In genomic region chr2:33918318-33918717, GRCm38 (mm10) we compare ENCODE assay signal across 9 mouse cellular contexts. TPM values are rescaled to one million over a fixed set of nuclear protein-coding genes. Genes with fewer than 3 reads are reported as not detected.
A peak's percentile ranks its signal among the peaks of the same experiment; 100 is the strongest.
DNase-seq lines count a peak whose midpoint lies in the region; ATAC-seq and TF ChIP-seq lines count a peak whose summit lies in the region.
"Had no signal": no experiment of that assay in that cellular context is flagged by ENCODE, and none has a peak within 500 bp of the region (broad histone marks: within the 10 kb centered on the region; RNA-seq: fewer than 3 reads in every experiment).

No protein-coding gene starts in this region.

- peak; percentile 15 to 17 for DNase-seq in cerebellum, adult 18-20 months
- no peak for DNase-seq in cerebellum, adult 9-11 months
- DNase-seq in liver, adult 2 months (ENCODE audit: extremely low read depth, low read depth, low spot score), result peak; percentile 37
- DNase-seq in liver, embryonic 11.5 days (ENCODE audit: low spot score), result no peak
- peak; percentile 57 for DNase-seq in c-Kit-negative CD71-positive TER-119-positive erythroid progenitor cells, embryonic 14.5 days (ENCODE audit: low read depth, low spot score)
- peak; percentile 62 for DNase-seq in kidney, adult 9 months
- peak; percentile 74 for DNase-seq in mesoderm, embryonic 11.5 days (ENCODE audit: low read depth, low spot score)
- DNase-seq in thymus, postnatal 36 days, result peak; percentile 63 to 73

- WGBS in liver, adult 2 months, result 64% methylated on average over 6 of the region's 6 CpGs
- WGBS in liver, embryonic 11.5 days, result 60% methylated on average over 6 of the region's 6 CpGs

- no peaks in the 10 kb centered on the region for H3K27me3 ChIP-seq in liver, adult 2 months (ENCODE audit: control insufficient read depth, insufficient read depth, low read length)
- H3K27me3 ChIP-seq in liver, embryonic 11.5 days (replicated peaks; ENCODE audit: control insufficient read depth, insufficient read depth, low read length), result peaks cover 9% of the 10 kb centered on the region

- TF ChIP-seq POLR2A in liver, adult 2 months (IDR thresholded peaks at IDR 0.05; ENCODE audit: extremely low read depth, insufficient read depth, low read length), result no peak

- H3K4me3 ChIP-seq in liver, adult 2 months (ENCODE audit: insufficient read depth, low read depth, low read length), result no peak overlapping the region
- H3K4me3 ChIP-seq in liver, embryonic 11.5 days (ENCODE audit: low read depth, low read length), result no peak overlapping the region
- H3K4me3 ChIP-seq: heart, embryonic 15.5 days had no signal

- H3K27ac ChIP-seq in liver, adult 2 months (replicated peaks; ENCODE audit: insufficient read depth, low read depth, low read length), result no peak overlapping the region
- no peak overlapping the region for H3K27ac ChIP-seq in liver, embryonic 11.5 days (ENCODE audit: low read depth, low read length)
- H3K27ac ChIP-seq: heart, embryonic 15.5 days had no signal

- no peak overlapping the region for H3K4me2 ChIP-seq in liver, embryonic 11.5 days
- H3K4me2 ChIP-seq: heart, embryonic 15.5 days had no signal

- H3K79me2 ChIP-seq in liver, adult 2 months (ENCODE audit: control insufficient read depth, insufficient read depth, low read length), result no peaks in the 10 kb centered on the region

- H3K36me3 ChIP-seq in liver, adult 2 months (ENCODE audit: control insufficient read depth, insufficient read depth, low read length), result no peaks in the 10 kb centered on the region
- no peaks in the 10 kb centered on the region for H3K36me3 ChIP-seq in liver, embryonic 11.5 days (ENCODE audit: control insufficient read depth, insufficient read depth, low read length)
- H3K36me3 ChIP-seq: heart, embryonic 15.5 days had no signal

- H3K9ac ChIP-seq in liver, adult 2 months (ENCODE audit: low read depth, low read length), result no peak overlapping the region
- no peak overlapping the region for H3K9ac ChIP-seq in liver, embryonic 11.5 days (ENCODE audit: low read depth, low read length)
- H3K9ac ChIP-seq: heart, embryonic 15.5 days had no signal

- ATAC-seq in liver, embryonic 11.5 days (replicated peaks; ENCODE audit: low FRiP score), result no peak

- peak; percentile 68 for TF ChIP-seq CTCF in liver, adult 2 months (IDR thresholded peaks at IDR 0.05; ENCODE audit: low read depth, low read length)

- no peaks in the 10 kb centered on the region for H3K4me1 ChIP-seq in liver, adult 2 months (ENCODE audit: control insufficient read depth, insufficient read depth, low read length)
- H3K4me1 ChIP-seq in liver, embryonic 11.5 days (replicated peaks; ENCODE audit: control insufficient read depth, insufficient read depth, low read length), result no peaks in the 10 kb centered on the region

- H3K9me3 ChIP-seq in liver, embryonic 11.5 days (ENCODE audit: control insufficient read depth, low read length), result no peaks in the 10 kb centered on the region
- H3K9me3 ChIP-seq: heart, embryonic 15.5 days had no signal

RNA-seq across cellular contexts. Expression of gene Mvb12b, which starts 30.6 kb away (rescaled TPM):
- total RNA-seq in liver, adult 2 months (2014; rRNA removed), result 0.83 and 1.5 TPM in 2 replicates
- 1.4 and 2.7 TPM in 2 replicates for polyA plus RNA-seq in liver, adult 2 months (2012; rRNA removed)
- polyA plus RNA-seq in liver, embryonic 11.5 days (2014; fragmentation: Nextera tagmentation; extraction: Ambion mirVana), result 17.7 and 18.3 TPM in 2 replicates

Comparison
In these comparisons a context has a peak if more than half of its experiments do, and no peak if none do; other contexts are left out.
1. DNase-seq: peak in cerebellum, adult 18-20 months (2 of 2), liver, adult 2 months (single experiment), c-Kit-negative CD71-positive TER-119-positive erythroid progenitor cells, embryonic 14.5 days (single experiment), kidney, adult 9 months (single experiment), mesoderm, embryonic 11.5 days (single experiment) and thymus, postnatal 36 days (2 of 2); none in cerebellum, adult 9-11 months (single experiment) and liver, embryonic 11.5 days (single experiment).